Mouse (Mus musculus): Measurements from ENCODE around the gene Mok. TPM values are rescaled to one million over a fixed set of nuclear protein-coding genes. Genes with fewer than 3 reads are reported as not detected.

Gene Mok
- polyA plus RNA-seq, 1 experiment from 2014 or later: 14.3 TPM

GRCm38 (mm10) chr12:110769660-110770297 is 71.0 kb downstream of the Mok start:
- whole genome bisulfite sequencing: 70% methylated on average over 6 of the region's 6 CpGs

DNA sequence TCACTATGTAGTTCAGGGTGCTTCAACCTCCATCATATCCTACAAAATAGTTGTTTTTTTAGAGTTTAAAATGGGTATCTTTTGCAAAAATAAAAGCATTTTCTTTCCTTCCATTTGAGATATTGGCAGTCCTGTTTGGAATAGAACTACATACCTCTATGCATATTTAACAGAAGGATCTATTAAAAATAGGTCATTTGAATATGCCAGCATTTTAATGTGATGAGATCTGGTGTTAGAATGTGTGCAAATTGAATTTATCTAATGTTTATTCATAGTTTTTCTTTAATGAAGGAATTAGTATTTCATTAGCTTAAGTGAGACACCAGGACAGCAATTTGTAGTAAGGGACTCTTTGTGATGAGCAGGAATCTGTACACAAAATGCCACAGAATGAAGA is 72.2 kb downstream of the Mok start:
- Histone ChIP-seq H3K4me1 (replicated peaks; ENCODE audit: control insufficient read depth, insufficient read depth, low read length) (peaks cover 11% of the 10 kb centered on the region), H3K27ac (no peak overlapping the region), H3K4me2 (replicated peaks) (no peak overlapping the region), H3K36me3 (replicated peaks; ENCODE audit: control insufficient read depth, insufficient read depth) (no peaks in the 10 kb centered on the region), H3K9me3 (ENCODE audit: control insufficient read depth, low read length) (no peaks in the 10 kb centered on the region), H3K27me3 (ENCODE audit: control insufficient read depth, insufficient read depth, low read length) (no peaks in the 10 kb centered on the region), H3K4me3 (replicated peaks; ENCODE audit: low read length) (no peak overlapping the region), H3K9ac (no peak overlapping the region)
- ATAC-seq (ENCODE audit: low FRiP score) (no peak), DNase-seq (ENCODE audit: low spot score) (no peak)

More at GRCm38 (mm10) chr12:110769660-110770297, 71.0 kb downstream of the Mok start:
- Histone ChIP-seq H3K27ac (peak overlapping the region; percentile 9; the same call in 1 of the 2 replicates), H3K4me1 (replicated peaks; ENCODE audit: control insufficient read depth, insufficient read depth, low read length) (peaks cover 11% of the 10 kb centered on the region), H3K27me3 (ENCODE audit: control insufficient read depth, insufficient read depth, low read length) (no peaks in the 10 kb centered on the region), H3K4me3 (replicated peaks; ENCODE audit: low read length) (no peak overlapping the region), H3K4me2 (replicated peaks) (no peak overlapping the region), H3K9me3 (ENCODE audit: control insufficient read depth, low read length) (no peaks in the 10 kb centered on the region), H3K9ac (no peak overlapping the region), H3K36me3 (replicated peaks; ENCODE audit: control insufficient read depth, insufficient read depth) (no peaks in the 10 kb centered on the region)
- ATAC-seq (ENCODE audit: low FRiP score) (no peak), DNase-seq (ENCODE audit: low spot score) (no peak)

DNA sequence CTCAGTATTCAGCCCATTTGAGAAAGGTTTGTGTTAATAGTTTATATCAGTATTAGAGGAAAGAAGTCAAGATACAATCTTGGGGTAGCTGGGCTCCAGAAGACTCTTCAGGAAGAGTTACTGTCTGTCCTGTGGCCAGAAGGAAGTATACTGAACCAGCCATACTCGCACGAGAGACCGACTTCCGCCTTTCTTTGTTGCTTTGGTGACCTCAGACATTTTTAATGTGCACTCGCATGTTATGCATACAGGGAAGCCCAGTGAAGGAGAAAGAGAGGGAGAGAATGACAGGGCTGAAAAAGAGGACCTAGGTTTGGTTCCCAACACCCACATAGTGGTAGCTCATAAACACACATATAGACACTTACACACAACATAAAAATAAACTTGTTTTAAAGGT is 76.2 kb downstream of the Mok start:
- Histone ChIP-seq H3K4me1 (replicated peaks; ENCODE audit: control insufficient read depth, insufficient read depth, low read length) (peaks cover 11% of the 10 kb centered on the region), H3K4me3 (replicated peaks; ENCODE audit: low read length) (no peak overlapping the region), H3K27ac (no peak overlapping the region), H3K36me3 (replicated peaks; ENCODE audit: control insufficient read depth, insufficient read depth) (no peaks in the 10 kb centered on the region), H3K4me2 (replicated peaks) (no peak overlapping the region), H3K9me3 (ENCODE audit: control insufficient read depth, low read length) (no peaks in the 10 kb centered on the region), H3K27me3 (ENCODE audit: control insufficient read depth, insufficient read depth, low read length) (no peaks in the 10 kb centered on the region), H3K9ac (no peak overlapping the region)
- DNase-seq (ENCODE audit: low spot score) (no peak), ATAC-seq (ENCODE audit: low FRiP score) (no peak)
- 88% methylated on average over 5 of the region's 5 CpGs for WGBS

DNA sequence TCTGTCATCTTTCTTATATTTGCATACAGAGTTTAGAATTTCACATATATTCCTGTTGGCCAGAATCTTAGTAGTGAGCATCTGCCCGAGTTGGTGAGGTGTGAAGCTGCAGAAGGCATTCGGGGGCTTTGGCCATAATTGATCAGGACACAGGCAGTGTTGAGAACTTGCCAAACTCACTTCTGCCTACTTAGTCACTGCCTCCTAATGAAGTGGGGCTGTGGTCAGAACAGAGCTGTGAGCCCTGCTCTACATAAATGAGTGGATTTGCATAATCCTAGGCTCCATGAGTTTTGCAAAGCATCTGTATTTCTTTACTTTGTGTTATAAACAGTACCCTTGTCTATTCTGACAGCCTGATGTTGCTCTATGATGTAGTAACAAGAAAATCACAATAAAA is 78.4 kb downstream of the Mok start:
- H3K4me1 ChIP-seq (replicated peaks; ENCODE audit: control insufficient read depth, insufficient read depth, low read length): no peaks in the 10 kb centered on the region
- no peak for ATAC-seq (ENCODE audit: low FRiP score)
- no peak overlapping the region; the same call in 1 of the 2 replicates for H3K27ac ChIP-seq
- H3K27me3 ChIP-seq (ENCODE audit: control insufficient read depth, insufficient read depth, low read length): no peaks in the 10 kb centered on the region
- no peak for DNase-seq (ENCODE audit: low spot score)
- WGBS: 83% methylated on average over 2 of the region's 2 CpGs
- H3K9me3 ChIP-seq (ENCODE audit: control insufficient read depth, low read length): no peaks in the 10 kb centered on the region
- no peak overlapping the region for H3K4me2 ChIP-seq (replicated peaks)
- H3K9ac ChIP-seq: no peak overlapping the region
- H3K36me3 ChIP-seq (replicated peaks; ENCODE audit: control insufficient read depth, insufficient read depth): no peaks in the 10 kb centered on the region
- H3K4me3 ChIP-seq (replicated peaks; ENCODE audit: low read length): no peak overlapping the region

GRCm38 (mm10) chr12:110758932-110759331 is 81.8 kb downstream of the Mok start:
- Histone ChIP-seq H3K36me3 (replicated peaks; ENCODE audit: control insufficient read depth, insufficient read depth) (no peaks in the 10 kb centered on the region), H3K4me3 (replicated peaks; ENCODE audit: low read length) (no peak overlapping the region), H3K27me3 (ENCODE audit: control insufficient read depth, insufficient read depth, low read length) (no peaks in the 10 kb centered on the region), H3K27ac (no peak overlapping the region), H3K4me1 (replicated peaks; ENCODE audit: control insufficient read depth, insufficient read depth, low read length) (no peaks in the 10 kb centered on the region), H3K9me3 (ENCODE audit: control insufficient read depth, low read length) (no peaks in the 10 kb centered on the region), H3K4me2 (replicated peaks) (no peak overlapping the region), H3K9ac (no peak overlapping the region)
- 97% methylated on average over 7 of the region's 8 CpGs for WGBS
- ATAC-seq (ENCODE audit: low FRiP score) (no peak), DNase-seq (ENCODE audit: low spot score) (no peak)

Other genes with a start within 250 kb of the Mok start
- 114 and 117 TPM in 2 replicates for gene Dync1h1, start 239.5 kb downstream of the Mok start, polyA plus RNA-seq (2014; fragmentation: Nextera tagmentation; extraction: Ambion mirVana)
- 0.28 and 0.37 TPM in 2 replicates for gene 1700001K19Rik, start 158.3 kb downstream of the Mok start, polyA plus RNA-seq (2014; fragmentation: Nextera tagmentation; extraction: Ambion mirVana)
- 1,388 and 1,430 TPM in 2 replicates for gene Hsp90aa1, start 138.2 kb downstream of the Mok start, polyA plus RNA-seq (2014; fragmentation: Nextera tagmentation; extraction: Ambion mirVana)
- gene Wdr20, start 103.0 kb downstream of the Mok start, polyA plus RNA-seq (2014; fragmentation: Nextera tagmentation; extraction: Ambion mirVana): 21.8 and 26.6 TPM in 2 replicates
- gene Zfp839, start 9.3 kb upstream of the Mok start, polyA plus RNA-seq (2014; fragmentation: Nextera tagmentation; extraction: Ambion mirVana): 2.8 and 3.8 TPM in 2 replicates
- gene Cinp, start 48.2 kb upstream of the Mok start, polyA plus RNA-seq (2014; fragmentation: Nextera tagmentation; extraction: Ambion mirVana): 86.2 and 88.0 TPM in 2 replicates
- 6.6 and 7.0 TPM in 2 replicates for gene Tecpr2, start 48.3 kb upstream of the Mok start, polyA plus RNA-seq (2014; fragmentation: Nextera tagmentation; extraction: Ambion mirVana)
- 7.1 and 10.2 TPM in 2 replicates for gene Ankrd9, start 138.1 kb upstream of the Mok start, polyA plus RNA-seq (2014; fragmentation: Nextera tagmentation; extraction: Ambion mirVana)
- gene Rcor1, start 198.4 kb upstream of the Mok start, polyA plus RNA-seq (2014; fragmentation: Nextera tagmentation; extraction: Ambion mirVana): 6.6 and 6.8 TPM in 2 replicates

All from hindbrain, embryonic 14.5 days (tissue).